Mouse (Mus musculus) adrenal gland, adult 8-10 months (tissue): ENCODE measurements around the gene Chrd. TPM values are rescaled to one million over a fixed set of nuclear protein-coding genes. Genes with fewer than 3 reads are reported as not detected.

Experiments
- DNase-seq: peaks from one replicate; pipeline ENCODE4 v3.0.0; 2022
- total RNA-seq, 4 experiments: library from RNA; stranded (reverse); gene quantifications; 2 replicates each; pipeline ENCODE4 v1.2.4; 2022

The Chrd gene
- 10 to 100 TPM; 10.2 to 30.3 (median 20.0) TPM for total RNA-seq

DNA sequence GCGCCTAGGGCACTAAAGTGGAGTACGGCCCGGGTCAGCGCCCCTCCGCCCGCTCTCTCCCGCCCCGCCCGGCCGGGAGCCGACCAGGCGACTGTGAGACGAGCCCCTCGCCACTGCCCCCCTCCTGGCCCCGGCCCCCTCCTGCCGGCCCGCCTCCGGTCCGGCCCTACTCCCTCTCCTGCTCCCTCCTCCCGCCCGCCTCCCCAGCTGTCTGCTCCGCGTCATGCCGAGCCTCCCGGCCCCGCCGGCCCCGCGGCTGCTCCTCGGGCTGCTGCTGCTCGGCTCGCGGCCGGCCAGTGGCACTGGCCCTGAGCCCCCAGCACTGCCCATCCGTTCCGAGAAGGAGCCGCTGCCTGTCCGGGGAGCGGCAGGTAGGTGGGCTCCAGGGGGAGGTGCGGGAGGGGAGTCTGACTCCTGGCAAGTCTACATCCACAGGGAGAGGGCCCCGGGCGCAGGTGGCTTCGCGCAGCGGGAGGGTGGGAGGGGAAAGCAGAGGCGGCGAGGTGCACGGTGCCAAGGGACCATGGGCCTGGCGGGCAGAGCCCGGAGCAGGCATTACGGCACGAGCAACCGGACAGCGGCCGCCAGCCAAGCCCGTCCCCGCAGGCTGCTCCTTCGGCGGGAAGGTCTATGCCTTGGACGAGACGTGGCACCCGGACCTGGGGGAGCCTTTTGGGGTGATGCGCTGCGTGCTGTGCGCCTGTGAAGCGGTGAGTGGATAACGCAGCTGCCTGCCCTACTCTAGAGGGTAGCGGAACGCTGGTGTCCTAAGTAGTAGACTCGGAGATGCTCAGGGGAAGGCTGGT is at the start of gene Chrd:
TSS of gene Chrd (plus strand) at position 203 of the 806 bp plus-strand sequence.
- no peak for DNase-seq

DNA sequence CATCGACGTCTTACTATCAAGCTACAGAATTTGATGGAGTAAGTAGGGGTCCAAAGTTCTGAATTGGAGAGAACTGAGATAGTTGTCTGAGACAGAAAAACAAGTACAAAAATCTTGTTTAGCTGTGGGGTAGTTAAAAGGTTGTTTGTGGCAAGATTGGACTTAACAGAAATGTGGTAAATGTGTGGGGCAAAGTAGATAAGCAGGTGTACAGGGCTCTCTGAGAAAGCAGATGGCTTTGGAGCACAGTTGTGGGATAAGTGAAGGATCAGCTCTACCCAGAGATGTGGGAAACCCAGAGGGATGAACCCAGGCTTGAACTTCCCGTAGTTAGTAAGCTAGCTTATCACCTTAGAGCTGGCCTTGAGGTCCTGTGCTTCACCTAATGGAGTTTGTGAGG is 42.2 kb upstream of the Chrd start:
- no peak for DNase-seq

- no peak for DNase-seq
Observed at GRCm38 (mm10) chr16:20691617-20692016, 41.3 kb upstream of the Chrd start.

DNA sequence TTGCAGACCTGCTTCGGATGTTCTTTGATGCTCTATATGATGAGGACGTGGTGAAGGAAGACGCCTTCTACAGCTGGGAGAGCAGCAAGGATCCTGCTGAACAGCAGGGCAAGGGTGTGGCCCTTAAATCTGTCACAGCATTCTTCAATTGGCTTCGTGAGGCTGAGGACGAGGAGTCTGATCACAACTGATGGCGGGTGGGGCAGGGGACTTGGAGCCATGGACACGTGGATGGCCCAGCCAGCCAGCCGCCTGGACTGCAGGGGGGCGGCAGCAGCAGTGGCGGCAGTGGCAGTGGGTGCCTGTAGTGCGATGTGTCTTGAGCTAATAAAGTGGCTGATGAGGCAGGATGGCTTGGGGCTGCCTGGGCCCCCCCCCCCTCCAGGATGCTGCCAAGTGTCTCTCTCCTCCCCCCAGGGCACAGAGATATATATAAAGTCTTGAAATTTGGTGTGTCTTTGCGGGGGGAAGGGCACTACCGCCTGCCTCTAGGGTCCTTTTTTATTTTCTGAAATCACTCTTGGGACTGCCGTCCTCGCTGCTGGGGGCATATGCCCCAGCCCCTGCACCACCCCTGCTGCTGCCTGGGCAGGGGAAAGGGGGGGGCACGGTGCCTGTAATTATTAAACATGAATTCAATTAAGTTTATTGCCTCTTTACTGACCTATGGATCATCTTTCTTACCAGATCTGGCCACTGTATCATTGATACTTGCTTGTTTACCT is 40.5 kb upstream of the Chrd start:
- DNase-seq: no peak

- peak; percentile 91 for DNase-seq
Observed at GRCm38 (mm10) chr16:20693111-20693701, 39.7 kb upstream of the Chrd start, which contains the start of gene Fam131a. TSS of gene Fam131a (plus strand) at chr16:20693241.

- DNase-seq: no peak
Observed at GRCm38 (mm10) chr16:20694781-20695180, 38.1 kb upstream of the Chrd start.

DNA sequence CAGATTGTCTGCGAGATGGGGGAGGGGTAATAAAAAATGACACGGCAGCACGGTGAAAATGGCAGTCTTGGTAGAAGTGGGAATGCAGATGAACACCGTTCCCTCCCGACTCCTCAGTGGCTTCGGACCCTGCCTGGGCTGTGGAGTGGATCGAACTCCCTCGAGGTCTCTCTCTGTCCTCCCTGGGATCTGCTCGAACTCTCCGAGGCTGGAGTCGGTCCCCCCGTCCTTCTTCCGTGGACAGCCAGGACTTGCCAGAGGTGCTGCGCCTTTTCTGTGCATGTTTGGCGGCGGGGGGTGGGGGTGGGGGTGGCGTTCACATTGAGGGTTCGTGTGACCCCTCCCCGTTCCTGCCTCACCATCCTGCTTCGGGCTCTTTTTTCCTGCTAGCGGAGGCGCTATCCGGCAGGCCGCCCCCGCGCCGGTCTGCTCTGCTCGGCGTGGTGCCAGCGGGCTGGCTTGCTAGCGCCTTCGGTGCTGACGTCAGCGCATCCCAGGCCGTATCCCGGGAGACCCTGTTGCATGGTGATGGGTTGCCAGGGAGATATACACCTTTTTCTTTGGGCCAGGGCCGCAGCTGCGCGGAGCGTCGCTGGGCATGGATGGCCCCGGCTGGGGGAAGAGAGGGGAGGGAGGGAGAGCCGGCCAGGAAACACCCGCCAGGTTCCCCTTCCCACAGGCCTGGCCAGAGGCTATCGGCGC is 37.2 kb upstream of the Chrd start:
- DNase-seq: peak; percentile 84

- no peak for DNase-seq
Observed at GRCm38 (mm10) chr16:20699266-20699665, 33.7 kb upstream of the Chrd start.

DNA sequence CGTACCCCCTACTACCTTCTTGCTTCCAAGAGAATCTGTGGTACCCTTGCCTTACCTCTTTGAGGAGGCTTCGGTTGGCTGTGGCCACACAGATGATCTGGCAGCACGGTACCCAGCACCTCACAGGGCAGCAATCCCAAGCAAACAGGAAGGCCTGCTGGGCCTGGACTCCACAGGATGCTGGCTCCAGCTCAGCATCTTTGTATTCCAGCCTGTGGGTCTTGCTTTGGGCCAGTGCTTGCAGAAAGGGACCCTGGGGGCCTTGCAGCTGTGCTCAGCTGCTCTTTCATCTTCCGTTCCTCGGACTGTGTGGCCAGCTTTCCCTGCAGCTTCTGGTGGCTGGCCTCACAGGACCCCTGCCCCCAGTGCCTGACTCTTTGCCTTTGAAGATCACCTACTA is 32.9 kb upstream of the Chrd start:
- DNase-seq: no peak

GRCm38 (mm10) chr16:20701316-20701715 is 31.6 kb upstream of the Chrd start:
- DNase-seq: no peak

- DNase-seq: no peak
Observed at GRCm38 (mm10) chr16:20701729-20702521, 31.0 kb upstream of the Chrd start.

DNA sequence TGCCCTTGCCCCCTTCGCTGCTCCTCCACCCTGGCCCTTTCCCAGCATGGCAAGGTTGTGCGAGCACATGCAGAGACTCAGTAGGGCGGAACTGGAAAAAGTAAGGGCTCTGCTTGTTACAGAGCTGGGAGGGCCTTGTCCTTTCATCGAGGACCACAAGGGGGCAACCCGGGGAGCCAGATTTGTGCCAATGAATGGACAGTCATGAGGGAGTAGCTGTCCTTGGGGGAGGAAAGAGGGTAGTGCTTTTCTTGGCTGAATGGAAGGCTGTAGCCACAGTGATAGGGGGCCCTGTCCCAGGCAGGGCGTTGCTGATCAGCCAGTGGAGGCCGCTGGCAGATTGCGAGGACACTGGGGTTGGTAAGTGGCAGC is 30.4 kb upstream of the Chrd start:
- peak; percentile 89 for DNase-seq

DNA sequence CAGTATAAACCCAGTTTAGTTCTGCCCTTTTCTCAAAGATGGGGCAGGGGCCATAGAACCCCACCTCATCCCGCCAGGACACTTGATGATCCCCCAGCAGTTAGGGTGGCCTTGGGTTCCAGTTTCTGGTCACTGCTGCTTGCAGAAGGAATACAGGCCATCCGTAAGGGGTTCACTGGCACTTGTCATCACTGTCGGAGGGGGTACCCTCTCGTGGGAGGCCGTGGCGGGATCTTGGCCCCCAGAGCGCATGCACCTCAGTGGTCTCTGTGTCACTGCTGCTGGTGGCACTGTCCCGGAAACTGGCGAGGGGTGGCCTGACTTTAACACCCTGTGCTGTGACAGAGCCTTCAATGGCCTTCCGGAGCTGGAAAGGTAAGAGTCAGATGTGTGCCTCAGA is 29.9 kb upstream of the Chrd start:
- no peak for DNase-seq

DNA sequence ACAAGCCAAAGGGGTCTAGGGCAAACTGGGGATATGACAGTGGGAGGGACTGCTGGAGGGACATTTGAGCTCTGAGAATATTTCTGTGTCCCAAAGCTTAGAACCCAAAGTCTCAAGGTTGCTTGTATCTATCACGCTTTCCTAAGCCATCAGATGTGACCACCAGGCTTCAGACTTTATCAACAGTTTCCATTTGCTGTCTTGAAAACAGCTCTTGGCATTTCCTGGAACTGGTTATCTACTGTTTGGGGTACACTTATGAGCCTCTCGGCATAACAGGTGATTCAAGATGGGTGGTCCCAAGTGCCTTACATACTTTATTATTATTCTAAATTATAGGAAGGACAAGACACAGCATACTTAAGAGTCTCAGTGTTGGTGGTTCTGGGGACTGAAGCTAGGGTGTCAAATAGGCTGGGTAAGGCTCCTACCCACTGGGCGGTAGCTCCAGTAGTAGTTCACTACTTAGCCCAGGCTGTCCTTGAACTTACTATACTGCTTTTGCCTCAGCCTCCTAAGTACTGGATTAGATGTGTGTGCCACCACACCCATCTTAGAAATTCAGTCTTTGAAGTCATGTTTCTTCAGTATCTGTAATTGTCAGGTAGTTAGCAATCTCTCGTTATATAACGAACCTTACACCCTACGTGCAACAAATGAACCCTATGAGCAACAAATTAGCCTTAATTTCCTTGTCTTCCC is 29.1 kb upstream of the Chrd start:
- no peak for DNase-seq

DNA sequence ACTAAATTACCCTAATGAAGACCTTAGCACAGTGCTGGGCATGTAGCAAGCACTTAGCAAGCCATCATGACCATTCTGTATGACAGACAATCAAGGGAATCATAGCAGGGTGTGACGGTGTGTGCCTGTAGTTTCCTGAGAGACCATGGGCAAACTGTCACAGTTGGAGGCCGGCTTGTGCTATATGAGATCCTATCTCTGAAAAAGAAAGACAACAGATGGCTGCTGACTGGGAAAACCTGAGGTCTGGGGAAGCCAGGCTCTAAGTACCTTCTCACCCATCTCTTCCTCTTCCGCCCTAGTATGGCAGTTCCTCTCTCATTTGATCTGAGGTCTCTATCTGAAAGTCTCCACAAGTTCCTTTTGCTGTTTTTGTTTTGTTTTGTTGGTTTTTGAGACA is 27.1 kb upstream of the Chrd start:
- DNase-seq: no peak

DNA sequence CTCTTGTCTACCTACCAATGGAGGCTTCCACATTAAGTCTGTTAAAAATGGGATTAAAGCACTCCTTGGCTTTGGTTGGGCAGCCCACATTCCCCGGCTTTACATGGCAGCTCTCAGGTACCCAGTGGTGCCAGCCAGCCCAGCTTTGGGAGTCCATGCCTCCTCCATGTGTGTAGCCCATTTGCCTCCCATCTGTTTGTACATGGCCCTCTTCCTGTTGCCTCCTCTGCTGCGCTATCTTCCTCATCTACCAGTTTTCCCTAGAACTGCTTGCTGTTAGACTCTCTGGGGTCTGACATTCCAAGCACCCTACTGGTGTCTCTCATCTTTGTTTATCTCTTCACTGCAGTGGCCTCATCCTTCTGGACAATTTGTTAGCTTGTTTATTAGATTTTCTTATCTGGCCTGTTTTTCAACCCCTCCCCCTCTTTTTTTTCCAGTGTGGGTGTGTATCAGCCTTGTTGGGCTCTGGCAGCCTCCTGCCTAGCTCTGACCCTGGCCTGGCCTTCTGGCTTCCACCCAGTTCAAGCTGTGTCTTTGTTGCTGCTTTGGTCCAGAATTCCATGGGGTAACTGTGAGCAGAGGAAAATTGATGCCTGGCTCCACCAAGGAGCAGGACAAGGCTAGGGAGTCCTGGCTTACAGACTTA is 26.4 kb upstream of the Chrd start:
- no peak for DNase-seq

- no peak for DNase-seq
Observed at GRCm38 (mm10) chr16:20708220-20708938, 24.5 kb upstream of the Chrd start.

DNA sequence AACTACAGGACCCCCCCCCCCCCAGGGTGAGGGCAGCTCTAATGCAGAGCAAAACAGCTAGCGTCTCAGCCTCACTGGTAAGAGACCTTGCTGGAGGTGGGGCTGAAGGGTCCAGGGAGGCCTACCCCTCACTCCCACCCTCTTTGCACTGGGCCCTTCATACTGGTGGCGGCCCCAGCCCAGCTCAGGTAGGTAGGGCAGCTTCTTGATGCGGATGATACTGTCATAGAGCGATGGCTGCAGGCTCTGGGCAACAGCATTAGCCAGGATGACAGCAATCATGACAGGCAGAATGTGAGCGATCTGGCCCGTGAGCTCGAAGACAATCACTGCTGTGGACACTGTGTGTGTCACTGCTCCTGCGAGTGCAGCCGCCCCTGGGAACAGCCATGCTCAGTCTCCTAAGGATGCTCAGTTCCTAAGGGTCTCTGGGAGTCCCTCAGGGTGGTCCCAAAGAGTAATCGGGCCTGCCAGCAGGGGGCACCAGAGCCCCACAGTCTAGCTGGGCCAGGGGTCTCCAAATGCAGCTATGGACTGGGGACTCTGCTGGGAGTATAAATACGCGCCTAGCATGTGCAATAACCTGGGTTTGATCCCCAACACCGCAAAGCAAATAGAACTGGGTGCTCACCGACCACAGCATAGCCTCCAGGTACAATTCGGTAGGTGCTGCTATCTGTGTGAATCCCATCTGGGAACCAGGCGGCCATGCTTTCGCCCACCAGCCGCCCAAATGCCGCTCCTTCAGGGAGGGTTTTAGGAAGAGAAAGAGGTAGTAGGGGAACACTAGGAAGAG is 23.8 kb upstream of the Chrd start:
- DNase-seq: no peak

GRCm38 (mm10) chr16:20710370-20710769 is 22.6 kb upstream of the Chrd start:
- no peak for DNase-seq
